In genomic region chr10:111165219-111165981, GRCm38 (mm10) we compare ENCODE assay signal across 8 mouse cellular contexts. TPM values are rescaled to one million over a fixed set of nuclear protein-coding genes. Genes with fewer than 3 reads are reported as not detected.
DNase-seq lines count a peak whose midpoint lies in the region; ATAC-seq and TF ChIP-seq lines count a peak whose summit lies in the region.

No protein-coding gene starts in this region.

- TF ChIP-seq POLR2A in limb, embryonic 14.5 days (IDR thresholded peaks at IDR 0.05; ENCODE audit: borderline replicate concordance, extremely low read depth, insufficient read depth, insufficient read length): 0 out of 2 replicates have a peak, but pooled peaks have one; percentile 40

- H3K4me3 ChIP-seq in hindbrain, embryonic 16.5 days (ENCODE audit: low read length): peak overlapping the region; percentile 89
- H3K4me3 ChIP-seq in limb, embryonic 14.5 days (replicated peaks; ENCODE audit: low read length): peak overlapping the region; percentile 97
- H3K4me3 ChIP-seq in midbrain, embryonic 14.5 days (replicated peaks; ENCODE audit: low read depth, low read length): peak overlapping the region; percentile 97

- ATAC-seq in hindbrain, embryonic 16.5 days: peak; percentile 65
- ATAC-seq in limb, embryonic 14.5 days (ENCODE audit: low FRiP score, low read depth): peak; percentile 25
- ATAC-seq in midbrain, embryonic 14.5 days (ENCODE audit: low FRiP score, low TSS enrichment): peak; percentile 74

- H3K4me1 ChIP-seq in hindbrain, embryonic 16.5 days (ENCODE audit: control insufficient read depth, insufficient read depth, low read depth, low read length): peaks cover 8% of the 10 kb centered on the region
- H3K4me1 ChIP-seq in limb, embryonic 14.5 days (ENCODE audit: control insufficient read depth, insufficient read depth, low read length): peaks cover 11% of the 10 kb centered on the region
- H3K4me1 ChIP-seq in midbrain, embryonic 14.5 days (ENCODE audit: control insufficient read depth, insufficient read depth, low read length): peaks cover 16% of the 10 kb centered on the region

- no peaks in the 10 kb centered on the region for H3K36me3 ChIP-seq in hindbrain, embryonic 16.5 days (ENCODE audit: control insufficient read depth, insufficient read depth, low read length)
- H3K36me3 ChIP-seq in limb, embryonic 14.5 days (ENCODE audit: control insufficient read depth, insufficient read depth, low read length): no peaks in the 10 kb centered on the region
- no peaks in the 10 kb centered on the region for H3K36me3 ChIP-seq in midbrain, embryonic 14.5 days (ENCODE audit: control insufficient read depth, insufficient read depth, low read length)

- H3K4me2 ChIP-seq in hindbrain, embryonic 16.5 days (ENCODE audit: low read length): peak overlapping the region; percentile 67
- H3K4me2 ChIP-seq in limb, embryonic 14.5 days (replicated peaks; ENCODE audit: low read depth, low read length, severe bottlenecking): peak overlapping the region; percentile 66
- H3K4me2 ChIP-seq in midbrain, embryonic 14.5 days (ENCODE audit: low read length): peak overlapping the region; percentile 60

- under 1% methylated on average over 47 of the region's 52 CpGs for WGBS in hindbrain, embryonic 16.5 days
- under 1% methylated on average over 50 of the region's 52 CpGs for WGBS in limb, embryonic 14.5 days
- WGBS in midbrain, embryonic 14.5 days: under 1% methylated on average over 52 of the region's 52 CpGs

- H3K27me3 ChIP-seq in hindbrain, embryonic 16.5 days (replicated peaks; ENCODE audit: control insufficient read depth, insufficient read depth, low read length): no peaks in the 10 kb centered on the region
- H3K27me3 ChIP-seq in limb, embryonic 14.5 days (ENCODE audit: control insufficient read depth, insufficient read depth, low read length): no peaks in the 10 kb centered on the region
- no peaks in the 10 kb centered on the region for H3K27me3 ChIP-seq in midbrain, embryonic 14.5 days (ENCODE audit: control insufficient read depth, insufficient read depth, low read length)

- peak; percentile 75 to 86 for DNase-seq in adrenal gland, adult (ENCODE audit: inconsistent age in 2 of 2, low spot score in 1 of 2)
- no peak for DNase-seq in adrenal gland, postnatal 25 days
- peak; percentile 67 for DNase-seq in cerebellum, adult 8-10 months
- peak; percentile 35 for DNase-seq in gastrocnemius, adult 18-20 months (ENCODE audit: low spot score)
- peak; percentile 40 for DNase-seq in limb, embryonic 14.5 days (ENCODE audit: low spot score)
- peak; percentile 77 for DNase-seq in midbrain, embryonic 14.5 days
- DNase-seq in spleen, postnatal 14 days (ENCODE audit: low spot score in 2 of 2): peak; percentile 60 to 61

- peak overlapping the region; percentile 98 for H3K9ac ChIP-seq in hindbrain, embryonic 16.5 days (ENCODE audit: low read depth, low read length)
- peak overlapping the region; percentile 92 for H3K9ac ChIP-seq in limb, embryonic 14.5 days (ENCODE audit: low read depth, low read length, severe bottlenecking)
- peak overlapping the region; percentile 90 for H3K9ac ChIP-seq in midbrain, embryonic 14.5 days (replicated peaks; ENCODE audit: low read length)

- H3K27ac ChIP-seq in hindbrain, embryonic 16.5 days (ENCODE audit: low read depth, low read length): peak overlapping the region; percentile 88
- H3K27ac ChIP-seq in limb, embryonic 14.5 days (replicated peaks; ENCODE audit: low read depth, low read length): peak overlapping the region; percentile 88
- peak overlapping the region; percentile 95 for H3K27ac ChIP-seq in midbrain, embryonic 14.5 days (replicated peaks; ENCODE audit: low read depth, low read length)

- no peaks in the 10 kb centered on the region for H3K9me3 ChIP-seq in hindbrain, embryonic 16.5 days (ENCODE audit: control insufficient read depth, low read length)
- no peaks in the 10 kb centered on the region for H3K9me3 ChIP-seq in limb, embryonic 14.5 days (ENCODE audit: control insufficient read depth, low read length)
- no peaks in the 10 kb centered on the region for H3K9me3 ChIP-seq in midbrain, embryonic 14.5 days (ENCODE audit: control insufficient read depth, low read length)

RNA-seq across cellular contexts. Expression of gene Osbpl8, which starts 0.8 kb away (rescaled TPM):
- 24.6 and 30.1 TPM in 2 replicates for total RNA-seq in adrenal gland, postnatal 25 days (2021)
- 10 to 100 TPM; 13.1 to 17.0 TPM for total RNA-seq in gastrocnemius, adult 18-20 months (2021)
- 12.5 and 13.2 TPM in 2 replicates for polyA plus RNA-seq in hindbrain, embryonic 16.5 days (2015; fragmentation: Nextera tagmentation; extraction: Ambion mirVana)
- polyA plus RNA-seq in limb, embryonic 14.5 days (2012; rRNA removed): 10.4 and 11.4 TPM in 2 replicates
- 9.0 and 10.8 TPM in 2 replicates for polyA plus RNA-seq in limb, embryonic 14.5 days (2014; fragmentation: Nextera tagmentation; extraction: Ambion mirVana)
- polyA plus RNA-seq in midbrain, embryonic 14.5 days (2014; fragmentation: Nextera tagmentation; extraction: Ambion mirVana): 17.9 and 19.0 TPM in 2 replicates
